Mouse (Mus musculus) kidney, embryonic 16.5 days (tissue): ENCODE measurements around the gene Gga2. TPM values are rescaled to one million over a fixed set of nuclear protein-coding genes. Genes with fewer than 3 reads are reported as not detected.
A peak's percentile ranks its signal among the peaks of the same experiment; 100 is the strongest.

Experiments used
- ATAC-seq: fragments of 200-750 bp; cut with Nextera tagmentation; 2 replicates; pipeline ENCODE4 v1.8.0; 2017; ENCODE audit warnings: moderate TSS enrichment; ENCODE audit not compliant: low FRiP score, low TSS enrichment
- H3K27ac ChIP-seq: fragments of 300-500 bp; sonication (generic); 2 replicates; pipeline ENCODE4 v1.5.1; 2014; ENCODE audit warnings: low read length
- H3K27me3 ChIP-seq: fragments of 300-500 bp; sonication (generic); 2 replicates; pipeline ENCODE4 v1.6.1; 2014; ENCODE audit warnings: low read length, control low read depth, mixed read lengths; ENCODE audit not compliant: insufficient read depth
- H3K36me3 ChIP-seq: fragments of 300-500 bp; sonication (generic); 2 replicates; pipeline ENCODE4 v1.6.1; 2014; ENCODE audit warnings: low read length, control low read depth, mixed read lengths; ENCODE audit not compliant: insufficient read depth
- H3K4me1 ChIP-seq: fragments of 300-500 bp; sonication (generic); 2 replicates; pipeline ENCODE4 v1.6.1; 2014; ENCODE audit warnings: low read length, control low read depth, mixed read lengths; ENCODE audit not compliant: insufficient read depth
- H3K4me2 ChIP-seq: fragments of 300-500 bp; sonication (generic); replicated peaks from 2 replicates; pipeline ENCODE4 v1.6.1; 2014; ENCODE audit warnings: low read depth, low read length
- H3K4me3 ChIP-seq: fragments of 300-500 bp; sonication (generic); 2 replicates; pipeline ENCODE4 v1.5.1; 2014; ENCODE audit warnings: mild to moderate bottlenecking, low read length
- H3K9ac ChIP-seq: fragments of 300-500 bp; sonication (generic); replicated peaks from 2 replicates; pipeline ENCODE4 v1.6.1; 2014; ENCODE audit warnings: low read length
- H3K9me3 ChIP-seq: fragments of 300-500 bp; sonication (generic); 2 replicates; pipeline ENCODE4 v1.6.1; 2016; ENCODE audit warnings: low read length, control low read depth
- WGBS: fragments of 180-500 bp; shearing (Covaris S2); extraction: QIAGEN DNeasy Blood & Tissue Kit; methylation state at CpG from one replicate; pipeline ENCODE4 v1.1.7; 2014; 5-methylcytosine and 5-hydroxymethylcytosine counted together
- polyA plus RNA-seq: library from polyadenylated mRNA; unstranded; fragments of >200 nt; fragmentation: Nextera tagmentation; extraction: Ambion mirVana; gene quantifications from 2 replicates; pipeline ENCODE4 v1.2.1, GENCODE M21; 2015

Gene Gga2
- polyA plus RNA-seq, 1 experiment from 2014 or later = 89.6 TPM

DNA sequence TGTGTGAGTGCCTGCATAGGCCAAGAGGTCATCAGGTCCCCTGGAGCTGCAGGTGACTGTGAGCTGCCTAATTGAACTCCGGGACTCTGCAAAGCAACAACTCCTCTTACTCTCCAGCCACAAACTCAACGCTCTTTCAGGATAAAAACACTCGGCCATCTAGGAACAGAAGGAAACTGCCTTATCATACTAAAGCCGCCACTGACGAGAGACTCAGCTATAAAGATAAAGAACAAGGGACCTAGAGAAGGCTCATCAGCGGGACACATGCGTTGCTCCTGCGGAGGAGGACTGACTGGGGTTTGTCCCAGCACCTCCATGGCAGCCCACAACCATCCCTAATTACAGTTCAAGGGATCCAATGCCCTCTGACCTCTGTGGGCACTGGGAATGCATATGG, 52.8 kb downstream of the Gga2 start:
- H3K27ac ChIP-seq = no peak overlapping the region
- 86% methylated on average over 8 of the region's 8 CpGs for WGBS
- H3K4me3 ChIP-seq = no peak overlapping the region
- peaks cover 4% of the 10 kb centered on the region; the same call in 1 of the 2 replicates for H3K9me3 ChIP-seq
- no peak for ATAC-seq
- H3K9ac ChIP-seq = no peak overlapping the region
- no peaks in the 10 kb centered on the region for H3K4me1 ChIP-seq
- no peaks in the 10 kb centered on the region for H3K27me3 ChIP-seq
- H3K36me3 ChIP-seq = peaks cover 16% of the 10 kb centered on the region
- no peak overlapping the region for H3K4me2 ChIP-seq

DNA sequence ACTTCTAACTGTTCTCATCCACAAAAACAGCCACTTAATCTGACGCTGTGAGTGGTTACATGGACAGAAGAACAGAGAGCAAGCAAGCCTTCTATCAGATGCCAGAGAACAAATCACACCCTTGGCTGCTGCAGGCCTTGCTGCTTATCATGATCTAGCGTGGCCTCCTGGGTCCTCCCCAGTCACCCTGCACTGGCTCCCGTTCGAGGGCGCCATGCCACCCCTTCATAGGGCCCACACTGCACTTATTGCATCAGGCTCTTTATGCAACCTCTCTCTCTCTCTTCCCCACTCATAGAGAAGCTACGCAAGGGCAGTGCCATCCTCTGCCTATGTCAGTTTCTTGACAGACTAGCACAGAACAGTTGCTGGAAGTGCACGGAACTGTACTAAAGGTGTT, 54.9 kb downstream of the Gga2 start:
- H3K4me3 ChIP-seq = no peak overlapping the region
- no peaks in the 10 kb centered on the region for H3K4me1 ChIP-seq
- H3K9me3 ChIP-seq = peaks cover 4% of the 10 kb centered on the region; the same call in 1 of the 2 replicates
- no peaks in the 10 kb centered on the region for H3K27me3 ChIP-seq
- H3K36me3 ChIP-seq = peaks cover 12% of the 10 kb centered on the region
- ATAC-seq = no peak
- no peak overlapping the region for H3K27ac ChIP-seq
- no peak overlapping the region for H3K9ac ChIP-seq
- WGBS = 88% methylated on average over 7 of the region's 7 CpGs
- no peak overlapping the region for H3K4me2 ChIP-seq

DNA sequence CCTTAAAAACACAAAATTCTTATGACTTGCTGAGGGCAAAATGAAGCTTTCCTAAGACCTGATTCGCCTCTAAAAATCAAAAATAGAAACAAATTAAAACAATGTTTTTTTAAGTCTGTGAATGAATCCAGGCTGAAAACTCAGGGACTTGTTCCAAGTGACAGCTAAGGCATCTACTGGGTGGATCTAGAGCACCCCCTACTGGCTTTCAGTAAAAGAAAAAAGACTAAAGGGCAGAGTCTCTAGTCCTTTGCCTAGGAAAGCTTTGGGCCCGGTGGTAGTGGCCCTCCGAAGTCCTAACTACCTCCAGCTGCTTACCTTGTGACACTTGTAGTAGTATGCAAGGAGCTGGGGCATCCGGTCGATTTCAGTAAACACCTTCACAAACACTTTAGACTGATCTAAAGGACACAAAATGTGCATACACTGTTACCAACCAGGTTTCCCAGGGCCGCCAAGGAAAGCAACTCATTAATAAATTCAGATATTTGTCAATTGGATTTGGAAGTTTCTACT, 57.1 kb downstream of the Gga2 start:
- WGBS = 64% methylated on average over 6 of the region's 6 CpGs
- peaks cover 12% of the 10 kb centered on the region; the same call in 1 of the 2 replicates for H3K36me3 ChIP-seq
- H3K9me3 ChIP-seq = peaks cover 4% of the 10 kb centered on the region; the same call in 1 of the 2 replicates
- no peaks in the 10 kb centered on the region for H3K27me3 ChIP-seq
- no peaks in the 10 kb centered on the region for H3K4me1 ChIP-seq
- no peak for ATAC-seq
- no peak overlapping the region for H3K4me3 ChIP-seq
- no peak overlapping the region for H3K4me2 ChIP-seq
- no peak overlapping the region for H3K27ac ChIP-seq
- no peak overlapping the region for H3K9ac ChIP-seq

DNA sequence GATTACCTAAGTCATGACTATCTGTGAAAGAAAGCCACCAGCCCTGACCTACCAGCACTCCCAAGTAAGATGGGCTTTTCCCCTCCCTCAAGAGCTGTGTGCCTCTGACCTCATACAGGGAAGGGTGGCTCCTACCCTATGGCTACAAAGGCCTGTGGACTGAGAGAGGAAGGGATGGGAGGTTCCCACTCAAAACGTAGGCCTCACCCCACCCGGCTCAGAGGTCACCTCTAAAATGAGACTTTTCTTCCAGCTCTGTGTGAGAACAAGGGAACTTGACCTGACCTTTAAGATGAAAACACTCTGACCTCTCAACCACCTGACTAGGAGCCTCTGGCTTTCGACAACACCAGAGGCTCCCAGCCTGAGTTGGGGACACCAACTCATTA, 58.5 kb downstream of the Gga2 start:
- Histone ChIP-seq H3K4me3 (no peak overlapping the region), H3K4me2 (no peak overlapping the region), H3K4me1 (no peaks in the 10 kb centered on the region), H3K36me3 (peaks cover 12% of the 10 kb centered on the region; the same call in 1 of the 2 replicates), H3K9ac (no peak overlapping the region), H3K9me3 (peaks cover 4% of the 10 kb centered on the region; the same call in 1 of the 2 replicates), H3K27ac (no peak overlapping the region), H3K27me3 (no peaks in the 10 kb centered on the region)
- WGBS = 52% methylated on average over 3 of the region's 3 CpGs
- ATAC-seq = 0 out of 2 replicates have a peak, but pooled peaks have one; percentile 46

DNA sequence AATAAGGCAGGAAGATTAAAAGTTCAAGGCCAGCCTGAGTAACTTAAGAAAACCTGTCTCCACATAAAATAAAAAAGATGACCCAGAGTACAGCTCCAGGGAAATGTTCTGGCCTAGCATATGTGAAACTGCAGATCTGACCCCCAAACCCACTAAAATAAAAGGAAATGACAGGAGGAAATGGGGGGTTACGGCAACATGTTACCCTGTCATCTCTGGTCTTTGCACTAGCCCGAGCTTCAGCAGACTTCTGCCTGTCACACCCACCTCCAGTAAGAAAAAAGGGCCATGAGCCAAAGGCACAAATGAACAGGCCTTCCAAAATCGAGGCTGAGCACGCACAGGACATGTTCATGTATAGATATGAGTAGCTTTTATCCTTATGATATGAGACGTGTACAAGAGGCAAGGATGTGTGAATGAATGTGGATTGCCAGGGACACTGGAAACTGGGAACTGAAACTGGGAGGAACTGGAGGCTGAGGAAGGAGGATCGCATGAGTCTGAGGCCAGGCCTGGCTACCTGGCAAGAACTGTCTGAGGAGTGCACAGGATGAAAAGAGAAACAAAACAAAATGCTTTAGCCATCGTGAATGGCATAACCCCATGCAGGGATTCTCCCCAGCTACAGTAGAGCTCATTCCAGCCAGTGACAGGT, 59.0 kb downstream of the Gga2 start:
- Histone ChIP-seq H3K4me1 (no peaks in the 10 kb centered on the region), H3K9me3 (peaks cover 4% of the 10 kb centered on the region; the same call in 1 of the 2 replicates), H3K27ac (no peak overlapping the region), H3K4me3 (no peak overlapping the region), H3K27me3 (no peaks in the 10 kb centered on the region), H3K36me3 (peaks cover 12% of the 10 kb centered on the region; the same call in 1 of the 2 replicates), H3K9ac (no peak overlapping the region), H3K4me2 (no peak overlapping the region)
- WGBS = 72% methylated on average over 7 of the region's 7 CpGs
- no peak for ATAC-seq

DNA sequence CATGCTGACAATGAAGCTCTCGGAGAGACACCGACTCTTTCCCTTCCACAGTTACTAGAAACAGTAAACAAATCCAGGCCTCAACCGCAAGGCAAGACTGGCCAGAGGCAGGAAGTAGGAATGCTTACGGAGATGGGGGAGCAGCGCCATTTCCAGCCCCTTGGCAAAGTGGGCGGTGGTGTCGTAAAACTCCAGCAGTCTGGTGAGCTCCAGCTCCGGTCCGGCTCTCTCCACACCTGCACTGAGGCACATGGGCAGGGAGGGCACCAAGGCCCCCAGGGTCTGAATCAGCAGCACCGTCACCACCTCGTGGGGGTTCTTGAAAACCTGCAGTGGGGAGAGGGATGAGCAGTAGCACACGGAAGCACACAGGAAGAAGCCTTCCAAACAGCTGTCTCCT, 65.2 kb downstream of the Gga2 start:
- H3K9ac ChIP-seq = no peak overlapping the region
- no peak overlapping the region for H3K4me3 ChIP-seq
- no peak for ATAC-seq
- no peaks in the 10 kb centered on the region for H3K27me3 ChIP-seq
- H3K36me3 ChIP-seq = peaks cover 14% of the 10 kb centered on the region; the same call in 1 of the 2 replicates
- WGBS = 45% methylated on average over 12 of the region's 12 CpGs
- no peaks in the 10 kb centered on the region for H3K9me3 ChIP-seq
- H3K4me1 ChIP-seq = no peaks in the 10 kb centered on the region
- H3K4me2 ChIP-seq = no peak overlapping the region
- H3K27ac ChIP-seq = no peak overlapping the region

DNA sequence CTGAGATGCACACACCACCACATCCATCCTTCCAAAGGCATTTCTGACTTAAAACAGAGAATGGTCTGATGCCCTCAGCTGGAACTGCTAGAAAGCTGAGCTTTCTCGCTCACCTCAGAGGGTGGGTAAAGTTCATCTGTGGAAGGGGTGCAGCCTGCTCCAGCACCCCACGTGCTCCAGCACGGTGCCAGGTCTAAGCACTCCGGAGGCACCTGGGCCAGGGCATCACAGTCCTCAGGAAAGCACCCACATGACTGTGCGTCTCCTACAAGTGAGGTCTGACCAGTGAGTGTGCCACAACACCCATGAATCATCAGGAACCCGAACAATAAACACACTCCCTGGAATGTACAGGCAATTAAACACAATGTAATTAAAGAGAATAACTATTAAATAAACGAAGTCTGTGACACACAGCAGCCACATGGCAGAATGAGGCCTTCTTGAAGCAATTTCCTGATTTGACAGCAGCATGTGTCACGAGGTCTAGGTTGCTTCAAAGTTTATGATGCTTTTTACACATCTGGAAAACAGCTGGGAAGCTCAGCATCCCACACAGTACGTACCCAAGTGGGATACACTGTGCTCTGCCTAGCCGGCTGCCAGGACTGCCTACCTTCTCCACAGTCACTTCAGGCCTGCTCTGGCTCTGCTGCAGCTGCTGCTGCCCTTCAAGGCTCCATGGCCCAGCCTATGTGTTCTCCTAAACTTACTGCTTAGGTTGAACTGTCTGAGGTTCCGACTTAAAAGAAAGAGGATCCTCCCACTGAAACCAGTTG, 65.9 kb downstream of the Gga2 start:
- 55% methylated on average over 11 of the region's 11 CpGs for WGBS
- H3K4me3 ChIP-seq = no peak overlapping the region
- H3K4me2 ChIP-seq = no peak overlapping the region
- H3K4me1 ChIP-seq = no peaks in the 10 kb centered on the region
- H3K9ac ChIP-seq = no peak overlapping the region
- H3K27me3 ChIP-seq = no peaks in the 10 kb centered on the region
- H3K9me3 ChIP-seq = no peaks in the 10 kb centered on the region
- no peak overlapping the region for H3K27ac ChIP-seq
- ATAC-seq = peak; percentile 39; the same call in 1 of the 2 replicates
- H3K36me3 ChIP-seq = peaks cover 13% of the 10 kb centered on the region; the same call in 1 of the 2 replicates

DNA sequence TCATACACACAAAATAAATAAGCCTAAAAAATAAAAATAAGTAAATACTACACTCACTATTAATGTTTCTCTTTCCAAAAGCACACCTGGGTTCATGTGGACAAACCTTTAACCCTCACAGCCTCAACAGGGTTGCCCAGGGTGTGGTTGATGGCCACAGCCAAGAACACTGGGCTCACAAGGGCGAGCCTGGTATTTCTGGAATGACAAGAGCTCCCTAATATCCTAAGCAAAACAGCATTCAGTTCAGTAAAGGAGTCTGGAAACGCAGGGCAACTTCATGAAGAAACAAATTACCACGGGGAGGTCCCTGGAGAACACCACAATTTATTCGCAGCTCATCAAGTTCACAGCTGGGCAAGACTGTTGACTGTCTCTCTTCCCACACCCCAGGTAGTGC, 73.5 kb downstream of the Gga2 start:
- no peak overlapping the region for H3K4me2 ChIP-seq

DNA sequence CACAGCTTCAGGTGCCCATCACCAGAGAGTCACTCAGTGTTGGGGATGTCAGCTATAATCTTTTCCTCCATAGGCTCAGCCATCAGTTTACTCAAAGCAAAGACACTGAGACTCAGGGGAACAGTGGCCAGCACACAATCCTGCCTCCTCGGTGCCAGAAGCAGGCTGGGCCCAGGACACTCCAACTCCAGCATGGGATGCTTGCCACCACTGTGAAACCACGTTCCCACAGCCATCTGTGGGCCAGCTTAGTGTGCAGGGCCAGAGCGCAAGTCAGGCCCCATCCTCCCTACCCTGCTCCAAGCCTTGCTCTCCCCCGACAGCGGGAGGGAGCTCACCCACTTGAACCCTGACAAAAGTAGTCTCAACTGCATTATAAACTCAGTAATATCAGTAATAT, 74.8 kb downstream of the Gga2 start:
- Histone ChIP-seq H3K4me3 (no peak overlapping the region), H3K27ac (no peak overlapping the region)

More for the DNA sequence above, 73.5 kb downstream of the Gga2 start:
- Histone ChIP-seq H3K9ac (no peak overlapping the region), H3K27ac (no peak overlapping the region), H3K27me3 (no peaks in the 10 kb centered on the region), H3K9me3 (no peaks in the 10 kb centered on the region), H3K4me3 (no peak overlapping the region), H3K4me1 (no peaks in the 10 kb centered on the region), H3K36me3 (peaks cover 18% of the 10 kb centered on the region; the same call in 1 of the 2 replicates)
- ATAC-seq = no peak
- 78% methylated on average over 4 of the region's 4 CpGs for WGBS

More for the DNA sequence above, 74.8 kb downstream of the Gga2 start:
- ATAC-seq = no peak
- H3K36me3 ChIP-seq = peaks cover 18% of the 10 kb centered on the region; the same call in 1 of the 2 replicates
- WGBS = 87% methylated on average over 5 of the region's 5 CpGs
- H3K27me3 ChIP-seq = no peaks in the 10 kb centered on the region
- no peak overlapping the region for H3K4me2 ChIP-seq
- H3K9ac ChIP-seq = no peak overlapping the region
- H3K9me3 ChIP-seq = no peaks in the 10 kb centered on the region
- H3K4me1 ChIP-seq = no peaks in the 10 kb centered on the region
